Mouse (Mus musculus) kidney, postnatal 14 days (tissue): ENCODE measurements around the gene Tcstv1.
"Not testable (repeated sequence)": the region's sequence is repeated elsewhere in the genome, so short reads cannot be mapped to it uniquely, and the experiment has no call there.

ENCODE experiments used
- DNase-seq: peaks from one replicate; pipeline ENCODE4 v3.0.0; 2022; ENCODE audit warnings: mixed read lengths

Tcstv1 gene

DNA sequence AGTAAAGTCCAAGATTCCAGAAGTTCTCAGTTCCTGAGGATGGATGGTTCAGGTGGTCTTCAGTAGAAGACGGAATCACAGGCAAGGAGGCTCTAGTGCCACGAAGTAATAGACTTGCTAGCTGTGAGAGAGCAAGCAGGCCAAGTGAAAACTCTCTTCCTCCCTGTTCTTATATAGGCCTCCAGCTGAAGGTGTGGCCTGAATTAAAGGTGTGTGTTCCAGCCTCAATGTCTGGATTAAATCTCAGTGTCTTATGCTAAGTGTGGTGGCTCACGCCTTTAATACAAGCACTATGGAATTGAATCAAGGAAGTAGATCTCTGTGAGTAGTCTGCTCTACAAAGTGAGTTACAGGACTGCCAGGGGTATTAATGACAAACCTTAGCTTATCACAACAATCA is at the start of gene Tcstv1:
Gene Tcstv1, minus strand, starts transcription at position 101 of the 400 bp plus-strand sequence.
- DNase-seq: not testable (repeated sequence)

DNA sequence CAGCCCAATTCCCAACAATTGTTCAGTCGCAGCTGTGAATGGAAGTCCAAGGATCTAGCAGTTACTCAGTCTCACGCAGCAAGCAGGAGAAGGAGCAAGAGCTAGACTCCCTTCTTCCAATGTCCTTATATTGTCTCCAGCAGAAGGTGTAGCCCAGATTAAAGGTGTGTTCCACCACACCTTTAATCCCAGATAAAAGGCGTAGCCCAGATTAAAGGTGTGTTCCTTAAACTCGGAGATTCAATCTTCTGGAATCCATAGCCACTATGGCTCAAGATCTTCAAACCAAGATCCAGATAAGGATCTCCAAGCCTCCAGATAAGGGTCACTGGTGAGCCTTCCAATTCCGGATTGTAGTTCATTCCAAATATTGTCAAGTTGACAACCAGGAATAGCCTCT is 34.6 kb upstream of the Tcstv1 start, which contains the start of gene Gm21761:
Gene Gm21761, minus strand, starts transcription at position 101 of the 400 bp plus-strand sequence.
- DNase-seq: not testable (repeated sequence)

DNA sequence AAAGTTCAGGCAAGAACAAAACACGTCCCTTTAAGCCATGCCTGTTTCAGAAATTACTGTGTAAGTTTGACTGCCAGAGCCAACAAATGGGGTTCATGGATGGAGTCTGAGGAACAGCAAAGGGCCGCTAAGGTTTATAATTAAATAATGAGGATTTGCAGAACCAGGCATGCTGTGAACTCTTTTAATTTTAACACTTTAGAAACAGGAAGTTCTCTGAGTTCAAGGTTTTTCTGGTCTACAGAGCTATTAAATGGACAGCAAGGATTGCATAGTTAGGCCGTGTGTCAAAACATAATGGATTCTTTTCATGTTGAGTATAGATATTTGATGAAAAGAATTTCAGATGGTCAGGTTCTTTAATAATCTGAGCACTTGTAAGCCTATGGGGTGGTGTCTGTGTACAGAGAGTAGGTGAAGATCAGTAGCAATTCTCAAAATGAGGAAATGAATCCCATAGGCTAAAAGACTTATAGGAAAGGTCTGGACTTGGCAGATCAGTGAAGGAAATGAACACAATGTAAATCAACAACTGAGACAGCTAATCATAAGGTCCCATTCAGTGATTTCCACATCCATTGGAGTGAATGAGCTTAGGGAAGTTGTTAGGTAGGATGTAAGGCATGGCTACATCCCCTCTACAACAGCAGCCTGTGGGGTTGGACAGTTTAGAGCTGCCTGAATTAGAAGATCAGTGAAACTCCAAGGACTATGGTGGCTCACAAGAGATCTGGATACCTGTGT is 30.2 kb upstream of the Tcstv1 start:
- not testable (repeated sequence) for DNase-seq

DNA sequence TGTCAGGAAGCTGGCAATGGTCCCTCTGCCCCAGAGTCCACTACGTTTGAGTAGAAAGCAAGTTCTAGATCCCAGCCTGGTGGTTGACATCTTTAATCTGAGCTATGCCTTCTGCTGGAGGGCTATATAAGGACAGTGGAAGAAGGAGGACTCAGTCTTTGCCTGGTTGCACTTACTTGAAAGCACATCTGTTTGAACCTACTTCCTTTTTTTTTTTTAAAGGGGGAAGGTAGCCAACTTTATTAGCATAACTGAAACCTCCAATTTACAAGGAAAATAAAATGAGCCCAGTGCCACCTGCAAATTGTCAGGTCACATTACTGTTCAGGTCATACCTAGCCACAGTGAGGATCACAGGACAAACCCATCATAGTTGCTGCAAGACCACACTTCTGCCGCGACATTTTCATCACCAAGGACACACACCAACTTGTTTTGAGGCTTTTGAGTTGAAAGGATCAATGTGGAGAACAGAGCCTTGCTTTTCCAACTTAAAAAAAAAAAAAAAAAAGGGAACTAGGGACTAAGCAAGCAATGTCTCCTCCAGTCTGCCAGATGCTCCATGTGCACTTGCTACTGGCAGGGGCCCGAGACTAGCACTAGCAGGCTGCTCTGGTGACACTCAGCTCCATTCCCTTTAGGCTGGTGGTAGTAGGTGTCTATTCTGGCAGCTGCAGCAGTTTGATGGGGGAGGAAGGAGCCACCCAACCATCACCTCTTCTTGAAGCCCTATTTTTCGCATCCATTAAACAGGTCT is 22.6 kb upstream of the Tcstv1 start:
- DNase-seq: not testable (repeated sequence)

- not testable (repeated sequence) for DNase-seq
These were observed 21.9 kb upstream of the Tcstv1 start for GRCm38 (mm10) chr13:119916449-119916848.

- DNase-seq: not testable (repeated sequence)
These were observed 4.0 kb upstream of the Tcstv1 start for GRCm38 (mm10) chr13:119898549-119898948.

DNA sequence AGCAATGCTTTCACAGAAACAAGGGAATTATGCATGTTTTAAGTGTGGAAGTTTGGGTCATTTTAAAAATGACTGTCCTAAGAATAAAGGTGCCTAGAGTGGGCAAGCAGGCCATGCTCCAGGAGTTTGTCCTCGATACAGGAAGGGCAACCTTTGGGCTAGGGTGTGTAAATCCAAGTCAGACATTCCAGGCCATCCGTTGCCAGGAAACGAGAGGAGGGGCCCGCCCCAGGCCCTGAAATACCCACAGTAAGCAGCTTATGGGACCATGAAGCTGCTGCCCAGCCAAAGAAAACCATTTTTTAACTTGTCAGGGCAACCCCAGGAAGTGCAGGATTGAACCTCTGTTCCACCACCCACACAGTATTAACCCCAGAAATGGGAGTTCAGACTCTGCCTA is 7.7 kb downstream of the Tcstv1 start:
- DNase-seq: peak; percentile 36

GRCm38 (mm10) chr13:119864395-119864999 is 30.1 kb downstream of the Tcstv1 start:
- not testable (repeated sequence) for DNase-seq

DNA sequence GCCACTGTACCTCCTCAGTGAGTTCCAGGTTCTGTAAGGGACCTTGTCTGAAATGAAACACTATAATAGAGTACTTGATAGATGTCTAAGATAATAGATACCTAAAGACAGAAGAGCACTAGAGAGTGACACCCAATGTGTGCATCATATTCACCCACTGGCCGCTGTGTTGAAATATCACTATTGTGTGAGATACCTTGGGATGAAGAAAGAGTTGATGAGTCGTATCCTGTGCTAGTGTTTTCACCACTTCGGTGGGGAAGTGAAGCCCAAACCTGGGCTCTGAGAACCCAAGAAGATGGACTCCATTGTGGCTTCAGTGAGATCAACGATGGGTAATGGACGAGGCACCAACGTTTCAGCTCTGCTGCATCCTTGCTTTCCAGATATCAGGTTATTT is 32.2 kb downstream of the Tcstv1 start:
- DNase-seq: not testable (repeated sequence)
